Mouse (Mus musculus) embryonic fibroblast, embryonic 13.5 days (primary cell): ENCODE measurements at regions not wholly inside any gene's neighbourhood (a gene's known extent, or its start where the extent isn't known, plus 50 kb on each side); places are given as distances from the start of the nearest gene placed in this dataset.

Experiments used
- CTCF ChIP-seq: IDR thresholded peaks from 2 replicates; pipeline ENCODE4 v1.5.1; 2011; ENCODE audit warnings: mild to moderate bottlenecking, control low read depth, low read length, moderate library complexity, borderline replicate concordance; ENCODE audit not compliant: insufficient read depth
- POLR2A ChIP-seq: IDR thresholded peaks from 2 replicates; pipeline ENCODE4 v1.6.1; 2011; ENCODE audit warnings: low read depth, mild to moderate bottlenecking, control low read depth, low read length, moderate library complexity

GRCm38 (mm10) chr14:76722297-76722696 lies 165.6 kb upstream of the Serp2 start:
- no peak for TF ChIP-seq CTCF
- no peak for TF ChIP-seq POLR2A
